Mouse (Mus musculus): ENCODE measurements at regions not wholly inside any gene's neighbourhood (a gene's known extent, or its start where the extent isn't known, plus 50 kb on each side); places are given as distances from the start of the nearest gene placed in this dataset.

DNA sequence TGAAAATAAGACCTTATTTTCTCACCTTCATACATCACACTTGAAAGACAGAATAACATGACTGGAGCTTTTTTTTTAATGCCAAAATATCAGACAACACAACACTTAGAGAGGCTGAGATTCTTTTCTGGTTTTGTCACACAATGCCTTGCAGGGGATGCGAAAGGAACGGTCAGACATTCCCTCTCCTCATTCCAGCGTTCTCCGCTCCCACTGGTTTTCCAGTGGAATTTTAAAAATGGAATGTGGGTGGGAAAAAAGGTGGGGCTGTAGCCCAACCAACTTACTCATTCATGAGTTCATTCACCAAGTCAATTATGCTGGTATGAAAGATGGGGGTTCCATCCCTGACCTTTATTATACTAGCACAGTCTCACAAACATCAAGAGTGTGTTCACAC, 169.6 kb upstream of the Erbb4 start:
- TF ChIP-seq POLR2A (IDR thresholded peaks at IDR 0.05; ENCODE audit: insufficient read depth, low read length) (no peak), CTCF (IDR thresholded peaks at IDR 0.05; ENCODE audit: low read depth, low read length) (no peak)

All from ES-Bruce4 (cell line).